Mouse (Mus musculus): ENCODE measurements at regions not wholly inside any gene's neighbourhood (a gene's known extent, or its start where the extent isn't known, plus 50 kb on each side); places are given as distances from the start of the nearest gene placed in this dataset.

GRCm38 (mm10) chr17:49149896-49150295, 217.7 kb downstream of the Lrfn2 start:
- no peak for DNase-seq (ENCODE audit: low spot score in 2 of 2)

GRCm38 (mm10) chr17:49150971-49151422, 218.8 kb downstream of the Lrfn2 start:
- DNase-seq (ENCODE audit: low spot score in 2 of 2), result peak; percentile 28 to 51

GRCm38 (mm10) chr17:49153994-49154393, 221.8 kb downstream of the Lrfn2 start:
- no peak for DNase-seq (ENCODE audit: low spot score in 2 of 2)

- no peak for DNase-seq (ENCODE audit: low spot score in 2 of 2)
Measured at GRCm38 (mm10) chr17:49155001-49155515, 222.9 kb downstream of the Lrfn2 start.

- DNase-seq (ENCODE audit: low spot score in 2 of 2), result peak in 1 of 2 experiments; percentile 40
Measured at GRCm38 (mm10) chr17:49157586-49157985, 225.4 kb downstream of the Lrfn2 start.

- peak in 1 of 2 experiments; percentile 49 for DNase-seq (ENCODE audit: low spot score in 2 of 2)
Measured at GRCm38 (mm10) chr17:49171252-49172047, 239.3 kb downstream of the Lrfn2 start.

- peak in 1 of 2 experiments; percentile 31 for DNase-seq (ENCODE audit: low spot score in 2 of 2)
Measured at GRCm38 (mm10) chr17:49172052-49172799, 240.0 kb downstream of the Lrfn2 start.

- DNase-seq (ENCODE audit: low spot score in 2 of 2), result no peak
Measured at GRCm38 (mm10) chr17:49172800-49173150, 240.6 kb downstream of the Lrfn2 start.

GRCm38 (mm10) chr17:49177966-49178731, 246.0 kb downstream of the Lrfn2 start:
- DNase-seq (ENCODE audit: low spot score in 2 of 2), result no peak

- DNase-seq (ENCODE audit: low spot score in 2 of 2), result no peak
Measured at GRCm38 (mm10) chr17:49182485-49182884, 245.7 kb upstream of the Mocs1 start.

GRCm38 (mm10) chr17:49183917-49184316, 244.2 kb upstream of the Mocs1 start:
- DNase-seq (ENCODE audit: low spot score in 2 of 2), result peak in 1 of 2 experiments; percentile 29

GRCm38 (mm10) chr17:49185052-49185612, 243.0 kb upstream of the Mocs1 start:
- DNase-seq (ENCODE audit: low spot score in 2 of 2), result no peak

- peak; percentile 22 to 62 for DNase-seq (ENCODE audit: low spot score in 2 of 2)
Measured at GRCm38 (mm10) chr17:49189765-49190164, 238.4 kb upstream of the Mocs1 start.

GRCm38 (mm10) chr17:49190337-49190736, 237.8 kb upstream of the Mocs1 start:
- no peak for DNase-seq (ENCODE audit: low spot score in 2 of 2)

- no peak for DNase-seq (ENCODE audit: low spot score in 2 of 2)
Measured at GRCm38 (mm10) chr17:49196046-49196684, 232.0 kb upstream of the Mocs1 start.

- DNase-seq (ENCODE audit: low spot score in 2 of 2), result no peak
Measured at GRCm38 (mm10) chr17:49201495-49201894, 226.7 kb upstream of the Mocs1 start.

- DNase-seq (ENCODE audit: low spot score in 2 of 2), result no peak
Measured at GRCm38 (mm10) chr17:49205095-49205494, 223.1 kb upstream of the Mocs1 start.

GRCm38 (mm10) chr17:49205564-49205963, 222.6 kb upstream of the Mocs1 start:
- DNase-seq (ENCODE audit: low spot score in 2 of 2), result no peak

GRCm38 (mm10) chr17:49206708-49207107, 221.5 kb upstream of the Mocs1 start:
- peak; percentile 31 to 63 for DNase-seq (ENCODE audit: low spot score in 2 of 2)

GRCm38 (mm10) chr17:49208315-49208820, 219.8 kb upstream of the Mocs1 start:
- no peak for DNase-seq (ENCODE audit: low spot score in 2 of 2)
